Comparison of ENCODE assay signal across 7 mouse cellular contexts in genomic region chr1:129244292-129244691, GRCm38 (mm10). TPM values are rescaled to one million over a fixed set of nuclear protein-coding genes. Genes with fewer than 3 reads are reported as not detected.
DNase-seq lines count a peak whose midpoint lies in the region; ATAC-seq and TF ChIP-seq lines count a peak whose summit lies in the region.

No protein-coding gene starts in this region.

- no peaks in the 10 kb centered on the region for H3K27me3 ChIP-seq in lung, postnatal 0 days (replicated peaks; ENCODE audit: insufficient read depth, low read length)
- H3K27me3 ChIP-seq in forebrain, postnatal 0 days (ENCODE audit: insufficient read depth, low read length) = no peaks in the 10 kb centered on the region

- no peak for ATAC-seq in lung, postnatal 0 days
- no peak; the same call in 1 of the 2 replicates for ATAC-seq in forebrain, postnatal 0 days

- H3K36me3 ChIP-seq in lung, postnatal 0 days (ENCODE audit: insufficient read depth, low read length) = no peaks in the 10 kb centered on the region
- H3K36me3 ChIP-seq in forebrain, postnatal 0 days (ENCODE audit: insufficient read depth) = no peaks in the 10 kb centered on the region

- 48% methylated on average over 3 of the region's 3 CpGs for WGBS in lung, postnatal 0 days
- WGBS in forebrain, postnatal 0 days = 37% methylated on average over 3 of the region's 3 CpGs

- no peaks in the 10 kb centered on the region for H3K9me3 ChIP-seq in lung, postnatal 0 days (ENCODE audit: low read length)
- H3K9me3 ChIP-seq in forebrain, postnatal 0 days (ENCODE audit: low read length) = no peaks in the 10 kb centered on the region

- no peaks in the 10 kb centered on the region for H3K4me1 ChIP-seq in lung, postnatal 0 days (ENCODE audit: insufficient read depth, low read depth, low read length)
- no peaks in the 10 kb centered on the region for H3K4me1 ChIP-seq in forebrain, postnatal 0 days (ENCODE audit: insufficient read depth)

- no peak overlapping the region for H3K4me3 ChIP-seq in lung, postnatal 0 days (ENCODE audit: low read depth, low read length)
- no peak overlapping the region for H3K4me3 ChIP-seq in forebrain, postnatal 0 days (ENCODE audit: low read depth, low read length)
- H3K4me3 ChIP-seq in layer of hippocampus, adult 2 months = no peak overlapping the region

- no peak overlapping the region for H3K4me2 ChIP-seq in lung, postnatal 0 days (replicated peaks; ENCODE audit: low read depth, low read length)
- no peak overlapping the region for H3K4me2 ChIP-seq in forebrain, postnatal 0 days (ENCODE audit: low read depth)

- H3K9ac ChIP-seq in lung, postnatal 0 days (replicated peaks; ENCODE audit: low read depth) = no peak overlapping the region
- no peak overlapping the region for H3K9ac ChIP-seq in forebrain, postnatal 0 days

- no peak for TF ChIP-seq EP300 in lung, postnatal 0 days (IDR thresholded peaks at IDR 0.05)

- peak; percentile 56 for TF ChIP-seq CTCF in lung, postnatal 0 days (IDR thresholded peaks at IDR 0.05)
- peak; percentile 66 for TF ChIP-seq CTCF in forebrain, postnatal 0 days (IDR thresholded peaks at IDR 0.05; ENCODE audit: low read depth)
- TF ChIP-seq CTCF in layer of hippocampus, adult 2 months (conservative IDR thresholded peaks at IDR 0.05) = peak; percentile 84

- no peak overlapping the region for H3K27ac ChIP-seq in lung, postnatal 0 days (ENCODE audit: low read length)
- H3K27ac ChIP-seq in forebrain, postnatal 0 days (ENCODE audit: low read depth, low read length) = no peak overlapping the region
- no peak overlapping the region for H3K27ac ChIP-seq in layer of hippocampus, adult 2 months

- DNase-seq in lung, postnatal 0 days (ENCODE audit: low spot score) = peak; percentile 10
- no peak for DNase-seq in lung, postnatal 25 days (ENCODE audit: low spot score)
- DNase-seq in WW6 (ENCODE audit: low read depth, low spot score) = peak; percentile 7
- peak; percentile 39 for DNase-seq in forebrain, postnatal 0 days
- peak; percentile 20 to 48 for DNase-seq in layer of hippocampus, adult 2 months (ENCODE audit: low spot score in 2 of 2)
- DNase-seq in right cerebral cortex, adult 2 months (ENCODE audit: low spot score in 2 of 2) = peak; percentile 37 to 40
- no peak for DNase-seq in ovary, postnatal 14 days (ENCODE audit: low spot score)

RNA-seq across cellular contexts. Expression of gene Thsd7b, which starts 28.8 kb away (rescaled TPM):
- 0.10 and 0.17 TPM in 2 replicates for polyA plus RNA-seq in lung, postnatal 0 days (2015; fragmentation: Nextera tagmentation; extraction: Ambion mirVana)
- total RNA-seq in forebrain, postnatal 0 days (2014; rRNA removed) = 12.2 and 19.9 TPM in 2 replicates
- polyA plus RNA-seq in forebrain, postnatal 0 days (2015; fragmentation: Nextera tagmentation; extraction: Ambion mirVana) = 5.2 and 8.0 TPM in 2 replicates
- 10 to 100 TPM; 16.0 to 17.8 TPM for total RNA-seq in layer of hippocampus, adult 2 months (2021)

Comparison
In these comparisons a context has a peak if more than half of its experiments do, and no peak if none do; other contexts are left out.
1. DNase-seq: peak in lung, postnatal 0 days (single experiment), WW6 (single experiment), forebrain, postnatal 0 days (single experiment), layer of hippocampus, adult 2 months (2 of 2) and right cerebral cortex, adult 2 months (2 of 2); none in lung, postnatal 25 days (single experiment) and ovary, postnatal 14 days (single experiment).
2. Peak in every context shown above with its lines, with median percentiles within 50 percentile points of each other: CTCF ChIP-seq.